Mouse (Mus musculus) lung, postnatal 0 days (tissue): ENCODE measurements around the gene Synj2.
"Not testable (repeated sequence)": the region's sequence is repeated elsewhere in the genome, so short reads cannot be mapped to it uniquely, and the experiment has no call there.

Experiments
- CTCF ChIP-seq: IDR thresholded peaks from 2 replicates; pipeline ENCODE4 v1.5.1; 2016; ENCODE audit warnings: antibody characterized with exemption, mild to moderate bottlenecking
- EP300 ChIP-seq: IDR thresholded peaks from 2 replicates; pipeline ENCODE4 v1.6.1; 2016; ENCODE audit warnings: antibody characterized with exemption, mild to moderate bottlenecking, control low read depth

GRCm38 (mm10) chr17:6021374-6021789, 80.3 kb downstream of the Synj2 start:
- TF ChIP-seq CTCF, EP300: not testable (repeated sequence)
